Mouse (Mus musculus) midbrain, postnatal 0 days (tissue): ENCODE data around the gene Epha3. TPM values are rescaled to one million over a fixed set of nuclear protein-coding genes. Genes with fewer than 3 reads are reported as not detected.

Experiments used
- ATAC-seq: fragments of 200-750 bp; cut with Nextera tagmentation; 2 replicates; pipeline ENCODE4 v1.8.0; 2017; ENCODE audit warnings: moderate number of reproducible peaks, mild to moderate bottlenecking, moderate TSS enrichment, moderate library complexity; ENCODE audit not compliant: low FRiP score
- DNase-seq: peaks from one replicate; pipeline ENCODE4 v3.0.0-alpha.2; 2015; ENCODE audit warnings: low spot score
- H3K27ac ChIP-seq: fragments of 300-500 bp; sonication (generic); 2 replicates; pipeline ENCODE4 v1.5.1; 2014; ENCODE audit warnings: low read depth, mild to moderate bottlenecking, low read length, mixed read lengths
- H3K27me3 ChIP-seq: fragments of 300-500 bp; sonication (generic); 2 replicates; pipeline ENCODE4 v1.6.1; 2014; ENCODE audit warnings: low read length, control low read depth, mixed read lengths; ENCODE audit not compliant: insufficient read depth
- H3K36me3 ChIP-seq: fragments of 300-500 bp; sonication (generic); 2 replicates; pipeline ENCODE4 v1.6.1; 2014; ENCODE audit warnings: low read length, control low read depth, mixed read lengths; ENCODE audit not compliant: insufficient read depth
- H3K4me1 ChIP-seq: fragments of 300-500 bp; sonication (generic); 2 replicates; pipeline ENCODE4 v1.6.1; 2014; ENCODE audit warnings: mild to moderate bottlenecking, control low read depth, antibody characterized with exemption, low read length, mixed read lengths; ENCODE audit not compliant: insufficient read depth
- H3K4me2 ChIP-seq: fragments of 300-500 bp; sonication (generic); 2 replicates; pipeline ENCODE4 v1.6.1; 2014; ENCODE audit warnings: low read depth, mild to moderate bottlenecking, low read length, mixed read lengths; ENCODE audit not compliant: poor library complexity, severe bottlenecking
- H3K4me3 ChIP-seq: fragments of 300-500 bp; sonication (generic); 2 replicates; pipeline ENCODE4 v1.5.1; 2014; ENCODE audit warnings: low read depth, mild to moderate bottlenecking, low read length, moderate library complexity
- H3K9ac ChIP-seq: fragments of 300-500 bp; sonication (generic); replicated peaks from 2 replicates; pipeline ENCODE4 v1.6.1; 2014; ENCODE audit warnings: mild to moderate bottlenecking, low read length, moderate library complexity, mixed read lengths; ENCODE audit not compliant: poor library complexity, severe bottlenecking
- H3K9me3 ChIP-seq: fragments of 300-500 bp; sonication (generic); 2 replicates; pipeline ENCODE4 v1.6.1; 2016; ENCODE audit warnings: low read length, control low read depth
- CTCF ChIP-seq: IDR thresholded peaks from 2 replicates; pipeline ENCODE4 v1.5.1; 2016; ENCODE audit warnings: antibody characterized with exemption, mild to moderate bottlenecking
- WGBS: fragments of 180-500 bp; shearing (Covaris S2); extraction: QIAGEN DNeasy Blood & Tissue Kit; methylation state at CpG from one replicate; pipeline ENCODE4 v1.1.7; 2014; 5-methylcytosine and 5-hydroxymethylcytosine counted together
- polyA plus RNA-seq: library from polyadenylated mRNA; unstranded; fragments of >200 nt; fragmentation: Nextera tagmentation; extraction: Ambion mirVana; gene quantifications from 2 replicates; pipeline ENCODE4 v1.2.1, GENCODE M21; 2015
- total RNA-seq: library from RNA; depleted of rRNA; stranded (reverse); fragments of >200 nt; gene quantifications from 2 replicates; pipeline ENCODE4 v1.2.3, GENCODE M21; 2014

Epha3 gene
- total and polyA plus RNA-seq, 2 experiments from 2014 or later: 8.6 to 11.5 TPM

GRCm38 (mm10) chr16:63760112-63760511, 103.9 kb downstream of the Epha3 start:
- peak; percentile 16 for DNase-seq
- no peaks in the 10 kb centered on the region for H3K36me3 ChIP-seq
- no peak overlapping the region for H3K4me3 ChIP-seq
- no peaks in the 10 kb centered on the region for H3K9me3 ChIP-seq
- H3K27ac ChIP-seq: no peak overlapping the region
- H3K4me1 ChIP-seq: no peaks in the 10 kb centered on the region
- no peak for TF ChIP-seq CTCF
- H3K27me3 ChIP-seq: no peaks in the 10 kb centered on the region
- H3K9ac ChIP-seq: no peak overlapping the region
- WGBS: 19% methylated on average over 2 of the region's 2 CpGs
- no peak overlapping the region for H3K4me2 ChIP-seq
- ATAC-seq: no peak

DNA sequence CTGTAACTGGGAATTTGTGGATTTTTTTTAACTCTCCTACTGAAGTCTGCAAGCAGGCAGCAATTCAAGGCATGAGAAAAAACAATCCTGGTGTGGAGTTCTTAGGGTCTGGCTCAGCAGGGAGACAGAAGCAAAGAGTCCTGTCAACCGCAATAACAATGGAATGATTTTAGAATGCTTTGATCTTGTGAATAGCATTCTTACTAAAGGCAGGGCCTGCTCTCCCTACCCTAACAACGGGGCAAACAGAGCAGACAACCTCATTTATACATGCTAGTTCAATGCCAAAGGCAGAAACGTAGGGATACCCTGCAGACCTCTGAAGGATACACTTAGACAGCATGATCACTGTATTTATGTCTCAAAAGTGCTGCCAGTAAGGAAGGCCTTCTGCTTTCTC, 110.9 kb downstream of the Epha3 start:
- Histone ChIP-seq H3K9ac (no peak overlapping the region), H3K27ac (no peak overlapping the region), H3K4me3 (no peak overlapping the region), H3K9me3 (no peaks in the 10 kb centered on the region), H3K36me3 (no peaks in the 10 kb centered on the region), H3K4me2 (no peak overlapping the region), H3K4me1 (no peaks in the 10 kb centered on the region), H3K27me3 (no peaks in the 10 kb centered on the region)
- ATAC-seq (no peak), DNase-seq (no peak)
- WGBS: 13% methylated on average over 3 of the region's 3 CpGs
- no peak for TF ChIP-seq CTCF

DNA sequence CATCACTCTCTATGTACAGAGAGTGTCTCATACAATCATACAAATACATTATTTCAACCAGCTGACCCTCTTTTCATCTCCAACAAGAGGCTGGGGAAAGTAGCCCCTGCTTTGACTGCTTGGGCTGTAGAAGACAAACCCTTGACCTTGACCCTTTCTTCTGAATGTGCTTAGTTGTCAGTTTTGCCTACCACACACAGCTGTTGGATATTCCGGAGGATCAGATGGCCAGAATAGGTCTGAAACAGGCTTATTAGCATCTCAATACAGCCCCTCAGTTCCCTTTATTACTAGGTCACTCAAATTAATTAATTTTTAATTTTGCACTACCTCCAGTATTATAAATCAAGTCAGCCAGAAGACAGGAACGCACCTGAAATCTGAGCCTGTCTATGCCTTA, 116.2 kb downstream of the Epha3 start:
- H3K9ac ChIP-seq: no peak overlapping the region
- H3K4me1 ChIP-seq: no peaks in the 10 kb centered on the region
- 29% methylated on average over 2 of the region's 2 CpGs for WGBS
- TF ChIP-seq CTCF: no peak
- H3K9me3 ChIP-seq: no peaks in the 10 kb centered on the region
- no peak overlapping the region for H3K27ac ChIP-seq
- H3K27me3 ChIP-seq: no peaks in the 10 kb centered on the region
- no peak for ATAC-seq
- no peaks in the 10 kb centered on the region for H3K36me3 ChIP-seq
- DNase-seq: no peak
- H3K4me3 ChIP-seq: no peak overlapping the region
- no peak overlapping the region for H3K4me2 ChIP-seq

DNA sequence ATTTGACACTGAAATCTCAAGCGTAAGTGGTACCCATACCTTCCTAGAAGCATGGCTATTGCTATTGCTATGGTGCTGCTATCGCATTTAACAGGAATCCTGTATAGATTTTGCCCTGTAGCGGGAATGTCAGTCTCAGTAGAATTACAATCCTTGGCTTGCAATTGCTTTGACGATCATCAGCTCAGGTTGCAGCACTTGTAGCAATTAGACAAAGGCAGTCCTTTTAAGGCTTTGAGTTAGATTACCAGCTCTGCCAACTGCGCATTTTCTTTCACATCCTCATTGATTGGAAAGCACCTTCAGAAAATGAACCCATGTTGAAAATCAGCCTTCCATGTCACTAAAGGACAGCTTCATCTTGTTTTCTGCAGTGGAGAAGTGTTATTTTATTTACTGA, 118.5 kb downstream of the Epha3 start:
- no peaks in the 10 kb centered on the region for H3K36me3 ChIP-seq
- 40% methylated on average over 5 of the region's 5 CpGs for WGBS
- no peaks in the 10 kb centered on the region for H3K9me3 ChIP-seq
- H3K4me1 ChIP-seq: no peaks in the 10 kb centered on the region
- ATAC-seq (no peak), DNase-seq (peak; percentile 22)
- no peak overlapping the region for H3K27ac ChIP-seq
- no peak for TF ChIP-seq CTCF
- H3K9ac ChIP-seq: no peak overlapping the region
- no peaks in the 10 kb centered on the region for H3K27me3 ChIP-seq
- H3K4me2 ChIP-seq: no peak overlapping the region
- no peak overlapping the region for H3K4me3 ChIP-seq

- H3K27me3 ChIP-seq: no peaks in the 10 kb centered on the region
- H3K9me3 ChIP-seq: no peaks in the 10 kb centered on the region
- peak; percentile 78 for ATAC-seq
- H3K4me3 ChIP-seq: no peak overlapping the region
- no peak overlapping the region for H3K9ac ChIP-seq
- no peaks in the 10 kb centered on the region for H3K36me3 ChIP-seq
- TF ChIP-seq CTCF: no peak
- H3K4me2 ChIP-seq: no peak overlapping the region
- DNase-seq: peak; percentile 27
- no peak overlapping the region for H3K27ac ChIP-seq
- H3K4me1 ChIP-seq: no peaks in the 10 kb centered on the region
- 28% methylated on average over 9 of the region's 9 CpGs for WGBS
These were observed 120.6 kb downstream of the Epha3 start for GRCm38 (mm10) chr16:63743208-63743854.

- Histone ChIP-seq H3K9ac (no peak overlapping the region), H3K4me1 (no peaks in the 10 kb centered on the region), H3K4me2 (no peak overlapping the region), H3K9me3 (no peaks in the 10 kb centered on the region), H3K4me3 (no peak overlapping the region), H3K36me3 (no peaks in the 10 kb centered on the region), H3K27me3 (no peaks in the 10 kb centered on the region), H3K27ac (no peak overlapping the region)
- TF ChIP-seq CTCF: no peak
- ATAC-seq (no peak), DNase-seq (no peak)
- 66% methylated on average over 1 of the region's 1 CpGs for WGBS
These were observed 144.7 kb downstream of the Epha3 start for GRCm38 (mm10) chr16:63719235-63719634.
